Mouse (Mus musculus): ENCODE measurements around the gene Dusp19.

Gene Dusp19

GRCm38 (mm10) chr2:80616854-80617737 lies at the start of gene Dusp19, which contains the start of gene Nup35:
Gene Dusp19, plus strand, starts transcription at chr2:80617045.
Gene Nup35, plus strand, starts transcription at chr2:80617236.
- DNase-seq (ENCODE audit: low spot score in 2 of 2), result peak; percentile 97

- peak in 1 of 2 experiments; percentile 19 for DNase-seq (ENCODE audit: low spot score in 2 of 2)
These were observed 49.4 kb upstream of the Dusp19 start for GRCm38 (mm10) chr2:80567411-80567810.

DNA sequence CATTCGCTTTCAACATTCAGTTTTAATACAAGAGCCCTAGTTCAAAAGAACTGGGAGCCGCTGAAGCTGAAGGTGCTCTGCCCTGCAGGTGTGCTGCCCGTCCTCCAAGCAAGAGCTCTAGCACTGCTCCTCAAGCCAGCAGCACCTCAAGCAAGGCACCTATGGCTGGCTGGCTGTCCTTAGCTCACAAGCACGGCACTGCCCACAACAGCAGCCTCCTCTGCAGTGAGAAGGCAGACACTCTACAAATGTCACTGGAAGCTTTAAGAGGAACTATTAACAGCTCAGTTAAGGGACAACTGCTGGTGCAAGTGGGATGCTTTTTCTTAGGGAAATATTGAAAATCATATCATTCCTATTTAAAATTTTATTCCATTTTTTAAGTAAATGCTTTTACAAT lies 46.2 kb upstream of the Dusp19 start:
- DNase-seq (ENCODE audit: low spot score in 2 of 2), result peak in 1 of 2 experiments; percentile 19

DNA sequence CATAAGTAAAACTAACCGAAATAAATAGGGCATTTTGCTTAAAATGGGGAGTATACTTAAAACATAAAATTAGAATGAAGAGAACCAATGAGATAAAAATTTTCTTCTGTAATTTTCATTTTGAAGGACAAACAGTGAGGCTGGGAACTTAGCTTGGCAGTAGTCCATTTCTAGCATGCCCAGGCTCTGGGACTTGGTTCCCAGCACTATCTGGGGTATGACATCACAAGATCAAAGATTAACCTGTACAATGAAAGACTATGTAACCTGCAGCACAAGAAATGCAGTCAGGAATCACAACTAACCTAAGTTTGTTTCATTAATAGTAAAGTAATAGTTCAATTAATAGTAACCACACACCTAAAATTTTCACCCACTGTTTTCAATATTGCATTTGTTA lies 39.6 kb upstream of the Dusp19 start:
- peak in 1 of 2 experiments; percentile 12 for DNase-seq (ENCODE audit: low spot score in 2 of 2)

DNA sequence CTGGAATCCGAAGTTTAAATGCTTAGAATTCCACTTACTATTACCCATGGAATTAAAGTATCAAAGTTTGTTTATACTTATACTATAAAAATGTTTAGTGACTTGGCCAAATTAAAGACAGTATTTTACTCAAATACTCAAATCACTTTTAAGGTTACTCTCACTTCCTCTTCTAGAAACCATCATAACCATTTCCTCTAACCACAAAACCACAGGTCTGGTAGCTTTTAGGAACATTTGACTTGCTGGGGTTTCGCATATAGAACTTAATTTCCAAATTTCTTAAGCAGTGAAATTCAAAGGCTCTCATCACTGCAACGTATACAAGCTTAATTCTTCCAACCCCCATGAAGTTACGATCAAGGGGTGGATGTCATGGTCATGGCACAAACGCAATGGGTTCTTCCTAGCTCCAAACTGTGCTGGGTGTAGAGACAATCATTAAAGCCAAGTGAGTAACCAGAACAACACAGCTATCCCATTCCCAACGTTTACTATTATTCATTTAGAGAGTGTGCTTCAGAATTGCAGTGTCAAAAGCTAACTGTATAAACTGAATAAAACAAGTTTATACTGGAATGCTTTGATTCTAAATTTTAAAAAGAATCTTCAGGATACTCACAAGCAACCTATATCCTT lies 37.5 kb upstream of the Dusp19 start:
- DNase-seq (ENCODE audit: low spot score in 2 of 2), result peak in 1 of 2 experiments; percentile 9

- peak; percentile 44 to 49 for DNase-seq (ENCODE audit: low spot score in 2 of 2)
These were observed 36.4 kb upstream of the Dusp19 start for GRCm38 (mm10) chr2:80580311-80580961.

GRCm38 (mm10) chr2:80581043-80581711 lies 35.7 kb upstream of the Dusp19 start, which contains the start of gene Nckap1:
Gene Nckap1, minus strand, starts transcription at chr2:80581380.
- peak; percentile 92 to 93 for DNase-seq (ENCODE audit: low spot score in 2 of 2)

GRCm38 (mm10) chr2:80582356-80582755 lies 34.5 kb upstream of the Dusp19 start:
- DNase-seq (ENCODE audit: low spot score in 2 of 2), result peak in 1 of 2 experiments; percentile 21

- peak; percentile 62 to 83 for DNase-seq (ENCODE audit: low spot score in 2 of 2)
These were observed 22.5 kb upstream of the Dusp19 start for GRCm38 (mm10) chr2:80594215-80594918.

- no peak for DNase-seq (ENCODE audit: low spot score in 2 of 2)
These were observed 19.9 kb upstream of the Dusp19 start for GRCm38 (mm10) chr2:80596960-80597359.

GRCm38 (mm10) chr2:80599850-80600249 lies 17.0 kb upstream of the Dusp19 start:
- DNase-seq (ENCODE audit: low spot score in 2 of 2), result no peak

- no peak for DNase-seq (ENCODE audit: low spot score in 2 of 2)
These were observed 16.2 kb upstream of the Dusp19 start for GRCm38 (mm10) chr2:80600611-80601010.

- no peak for DNase-seq (ENCODE audit: low spot score in 2 of 2)
These were observed 14.1 kb upstream of the Dusp19 start for GRCm38 (mm10) chr2:80602756-80603155.

DNA sequence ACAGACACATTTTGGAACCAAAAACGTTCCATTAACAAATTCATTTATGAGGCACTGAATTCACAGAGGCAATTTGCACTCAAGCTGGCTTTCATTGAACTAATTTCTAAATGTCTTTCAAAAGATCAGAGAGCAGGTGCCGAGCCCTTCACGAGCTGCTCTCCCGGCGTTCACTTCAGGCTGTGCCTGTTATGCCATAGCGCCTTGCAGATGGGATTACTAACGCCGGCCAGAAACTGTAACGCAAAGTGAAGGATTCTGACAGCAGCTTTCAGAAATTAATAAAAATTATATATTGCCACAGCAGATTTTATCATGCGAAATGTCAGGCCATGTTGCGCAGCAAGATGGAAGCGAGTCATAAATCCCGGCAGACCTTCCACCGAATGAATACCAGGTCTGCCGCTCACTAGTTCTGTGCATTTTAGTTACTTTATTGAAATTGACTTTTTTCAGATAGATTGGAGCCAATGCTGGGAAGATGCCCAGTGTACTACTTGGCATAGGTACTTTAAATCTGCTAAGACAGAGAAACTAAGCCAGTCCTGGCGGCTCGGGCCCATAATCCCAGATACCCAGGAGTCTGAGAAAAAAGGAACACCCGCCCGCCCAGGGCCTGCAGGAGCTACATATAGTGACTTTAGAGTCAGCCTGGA lies 12.9 kb upstream of the Dusp19 start:
- peak; percentile 71 to 72 for DNase-seq (ENCODE audit: low spot score in 2 of 2)

GRCm38 (mm10) chr2:80612286-80612685 lies 4.6 kb upstream of the Dusp19 start:
- no peak for DNase-seq (ENCODE audit: low spot score in 2 of 2)

DNA sequence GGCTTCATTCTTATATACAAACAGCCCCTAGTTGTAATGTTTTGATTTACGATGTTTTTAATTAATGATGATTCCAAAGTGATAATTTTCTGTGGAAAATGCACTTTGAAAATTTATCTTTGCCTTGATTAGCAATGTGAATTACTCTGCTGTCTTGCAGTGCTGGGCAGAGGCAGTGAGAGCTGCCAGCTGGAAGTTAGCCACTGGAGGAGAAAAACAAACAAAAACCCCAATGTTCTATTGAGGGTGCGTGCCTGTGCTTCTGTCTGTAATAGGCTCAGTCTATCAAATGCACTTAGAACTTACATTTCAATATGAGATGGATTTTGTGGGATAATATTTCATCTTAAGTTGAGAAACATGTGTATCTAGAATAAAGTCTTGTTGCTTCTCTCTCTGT lies 4.0 kb upstream of the Dusp19 start:
- peak; percentile 70 to 75 for DNase-seq (ENCODE audit: low spot score in 2 of 2)

DNA sequence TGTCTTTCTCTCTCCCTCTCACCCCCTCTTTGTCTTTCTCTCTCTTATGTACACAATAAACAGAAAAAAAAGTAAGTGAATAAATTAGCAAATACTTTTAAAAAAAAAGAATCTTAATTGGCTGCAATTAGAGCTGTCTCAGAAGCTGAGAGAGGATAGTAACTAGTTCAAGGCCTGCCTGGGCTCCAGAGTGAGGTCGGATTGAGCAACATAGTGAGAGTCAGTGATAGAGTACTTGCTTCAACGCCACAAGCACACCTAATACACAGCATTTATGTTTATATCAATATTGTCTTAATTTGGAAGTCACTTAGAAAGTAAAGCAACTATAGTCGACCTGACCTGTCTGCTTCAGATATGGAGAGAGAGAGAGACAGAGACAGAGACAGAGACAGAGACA lies 2.1 kb downstream of the Dusp19 start:
- DNase-seq (ENCODE audit: low spot score in 2 of 2), result no peak

DNA sequence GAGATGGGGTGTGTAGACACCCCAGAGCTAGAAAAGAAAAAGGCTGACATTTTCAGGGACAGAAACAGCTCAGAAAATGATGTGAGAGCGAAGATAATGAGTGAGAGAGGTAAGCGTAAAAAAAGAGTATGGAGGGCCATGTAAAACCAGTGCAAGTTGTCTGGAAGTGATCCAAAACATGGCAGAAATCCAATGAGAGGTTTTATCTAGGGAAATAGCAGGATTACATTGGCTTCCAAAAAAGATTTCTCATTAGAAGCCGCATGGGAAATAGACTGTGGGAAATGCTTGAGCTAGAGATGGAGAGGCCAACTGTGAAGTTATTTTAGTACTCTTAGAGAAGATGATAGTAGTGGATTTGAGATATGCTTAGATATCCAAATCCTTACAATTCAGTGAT lies 5.1 kb downstream of the Dusp19 start:
- DNase-seq (ENCODE audit: low spot score in 2 of 2), result no peak

DNA sequence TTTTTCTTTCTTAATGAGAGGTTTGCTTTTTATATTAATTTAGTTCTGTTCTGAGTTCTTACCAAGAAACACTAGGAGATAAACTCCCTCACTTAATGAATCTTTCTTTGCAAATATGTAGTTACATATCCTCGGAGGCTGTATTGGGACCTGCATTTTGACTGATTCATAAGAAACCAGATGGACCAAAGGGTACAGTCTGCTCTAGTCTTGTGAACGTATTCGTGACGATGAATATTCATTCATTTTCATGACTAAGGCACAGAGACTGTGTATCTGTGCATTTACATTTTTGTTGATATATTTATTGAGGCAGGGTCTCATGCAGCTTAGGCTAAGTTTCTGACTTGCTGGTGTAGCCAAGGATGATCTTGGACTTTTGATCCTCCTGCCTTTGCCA lies 7.7 kb downstream of the Dusp19 start:
- DNase-seq (ENCODE audit: low spot score in 2 of 2), result no peak

- DNase-seq (ENCODE audit: low spot score in 2 of 2), result peak in 1 of 2 experiments; percentile 29
These were observed 15.6 kb downstream of the Dusp19 start for GRCm38 (mm10) chr2:80632336-80633026.

Data from right cerebral cortex, postnatal 10 days (tissue).